Mouse (Mus musculus): ENCODE measurements around the gene Cyp46a1.

- TF ChIP-seq CTCF (IDR thresholded peaks at IDR 0.05; ENCODE audit: insufficient read depth, low read length) (0 out of 2 replicates have a peak, but pooled peaks have one; percentile 14), POLR2A (IDR thresholded peaks at IDR 0.05; ENCODE audit: borderline replicate concordance, extremely low read depth, low read depth, low read length) (no peak)
Observed at GRCm38 (mm10) chr12:108365340-108365739, 31.2 kb downstream of the Cyp46a1 start.
